Mouse (Mus musculus) intestine, postnatal 0 days (tissue): ENCODE measurements at regions not wholly inside any gene's neighbourhood (a gene's known extent, or its start where the extent isn't known, plus 50 kb on each side); places are given as distances from the start of the nearest gene placed in this dataset.

Source experiments
- ATAC-seq: fragments of 200-750 bp; cut with Nextera tagmentation; 2 replicates; pipeline ENCODE4 v1.8.0; 2017; ENCODE audit warnings: mild to moderate bottlenecking, moderate TSS enrichment, moderate library complexity
- H3K27ac ChIP-seq: fragments of 300-500 bp; sonication (generic); 2 replicates; pipeline ENCODE4 v1.5.1; 2014; ENCODE audit warnings: mild to moderate bottlenecking, low read depth, low read length, moderate library complexity
- H3K27me3 ChIP-seq: fragments of 300-500 bp; sonication (generic); replicated peaks from 2 replicates; pipeline ENCODE4 v1.6.1; 2014; ENCODE audit warnings: low read length, mixed read lengths; ENCODE audit not compliant: control insufficient read depth, insufficient read depth
- H3K36me3 ChIP-seq: fragments of 300-500 bp; sonication (generic); 2 replicates; pipeline ENCODE4 v1.6.1; 2014; ENCODE audit warnings: mild to moderate bottlenecking, moderate library complexity; ENCODE audit not compliant: control insufficient read depth, insufficient read depth
- H3K4me1 ChIP-seq: fragments of 300-500 bp; sonication (generic); replicated peaks from 2 replicates; pipeline ENCODE4 v1.6.1; 2014; ENCODE audit warnings: antibody characterized with exemption, low read length, mixed read lengths; ENCODE audit not compliant: control insufficient read depth, insufficient read depth
- H3K4me2 ChIP-seq: fragments of 300-500 bp; sonication (generic); replicated peaks from 2 replicates; pipeline ENCODE4 v1.6.1; 2014; ENCODE audit warnings: low read depth, mild to moderate bottlenecking, moderate library complexity
- H3K4me3 ChIP-seq: fragments of 300-500 bp; sonication (generic); 2 replicates; pipeline ENCODE4 v1.5.1; 2014; ENCODE audit warnings: low read depth, low read length
- H3K9ac ChIP-seq: fragments of 300-500 bp; sonication (generic); 2 replicates; pipeline ENCODE4 v1.6.1; 2014; ENCODE audit warnings: mild to moderate bottlenecking, low read depth, low read length
- H3K9me3 ChIP-seq: fragments of 300-500 bp; sonication (generic); 2 replicates; pipeline ENCODE4 v1.6.1; 2016; ENCODE audit warnings: mixed run types; ENCODE audit not compliant: control insufficient read depth
- CTCF ChIP-seq: sonication (generic); IDR thresholded peaks from 2 replicates; pipeline ENCODE4 v1.5.1; 2016; ENCODE audit warnings: low read depth, mild to moderate bottlenecking, control low read depth, antibody characterized with exemption, moderate library complexity
- WGBS: fragments of 180-500 bp; shearing (Covaris S2); extraction: QIAGEN DNeasy Blood & Tissue Kit; methylation state at CpG from one replicate; pipeline ENCODE4 v1.1.7; 2014; 5-methylcytosine and 5-hydroxymethylcytosine counted together

- Histone ChIP-seq H3K4me3 (no peak overlapping the region), H3K27me3 (no peaks in the 10 kb centered on the region), H3K9ac (no peak overlapping the region), H3K9me3 (no peaks in the 10 kb centered on the region), H3K4me2 (no peak overlapping the region), H3K27ac (no peak overlapping the region), H3K4me1 (no peaks in the 10 kb centered on the region), H3K36me3 (no peaks in the 10 kb centered on the region)
- no peak for ATAC-seq
- 86% methylated on average over 7 of the region's 7 CpGs for WGBS
- TF ChIP-seq CTCF: no peak
Measured at GRCm38 (mm10) chr11:111155023-111155422, 89.1 kb downstream of the Kcnj2 start.

GRCm38 (mm10) chr11:111155747-111156146 is 89.8 kb downstream of the Kcnj2 start:
- Histone ChIP-seq H3K4me1 (no peaks in the 10 kb centered on the region), H3K27me3 (no peaks in the 10 kb centered on the region), H3K27ac (no peak overlapping the region), H3K4me3 (no peak overlapping the region), H3K9ac (no peak overlapping the region), H3K36me3 (no peaks in the 10 kb centered on the region), H3K9me3 (no peaks in the 10 kb centered on the region), H3K4me2 (no peak overlapping the region)
- WGBS: 70% methylated on average over 7 of the region's 7 CpGs
- no peak for ATAC-seq
- TF ChIP-seq CTCF: no peak

DNA sequence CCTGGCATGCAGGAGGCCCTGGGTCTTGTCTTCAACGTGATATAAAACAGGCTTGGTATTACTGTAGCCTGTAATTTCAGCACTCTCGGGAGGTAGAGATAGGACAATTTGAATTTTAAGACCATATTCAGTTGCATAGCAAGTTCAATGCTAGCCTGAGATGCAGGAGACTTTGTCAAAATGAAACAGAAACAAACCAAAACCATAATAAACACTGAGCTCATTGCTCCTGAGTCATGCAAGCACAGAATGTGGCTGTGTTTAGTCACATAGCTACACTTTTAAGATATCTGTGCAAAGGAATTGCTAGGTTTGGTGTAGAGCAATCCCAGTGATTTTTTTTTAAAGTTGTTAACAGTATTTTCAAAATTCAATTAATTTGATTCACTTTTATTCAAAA is 93.3 kb downstream of the Kcnj2 start:
- no peak for TF ChIP-seq CTCF
- no peak for ATAC-seq
- Histone ChIP-seq H3K4me1 (no peaks in the 10 kb centered on the region), H3K4me3 (no peak overlapping the region), H3K36me3 (no peaks in the 10 kb centered on the region), H3K4me2 (no peak overlapping the region), H3K27me3 (no peaks in the 10 kb centered on the region), H3K9me3 (no peaks in the 10 kb centered on the region), H3K27ac (no peak overlapping the region), H3K9ac (no peak overlapping the region)
- WGBS: 59% methylated on average over 2 of the region's 2 CpGs

DNA sequence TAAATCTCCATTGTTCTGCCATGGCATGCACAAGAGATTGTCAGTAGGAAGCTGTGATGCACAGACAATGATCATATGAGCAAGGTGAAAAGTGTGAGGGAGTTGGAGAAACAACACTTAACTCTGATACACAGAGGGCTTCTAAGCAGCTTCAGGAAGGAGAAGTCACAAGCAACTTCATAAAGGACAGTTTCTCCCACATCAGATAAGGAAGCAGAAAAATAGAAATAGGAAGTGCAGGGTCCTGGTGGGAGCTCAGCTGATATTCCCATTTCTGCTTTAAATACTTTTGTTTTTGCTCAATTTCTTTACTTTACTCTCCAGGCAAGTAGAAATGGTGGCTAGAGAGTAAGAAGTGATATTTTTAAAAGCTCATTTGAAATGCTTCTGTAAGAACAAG is 98.9 kb downstream of the Kcnj2 start:
- Histone ChIP-seq H3K36me3 (no peaks in the 10 kb centered on the region), H3K4me2 (no peak overlapping the region), H3K9ac (no peak overlapping the region), H3K9me3 (no peaks in the 10 kb centered on the region), H3K27me3 (no peaks in the 10 kb centered on the region), H3K27ac (no peak overlapping the region), H3K4me3 (no peak overlapping the region), H3K4me1 (no peaks in the 10 kb centered on the region)
- no peak for TF ChIP-seq CTCF
- no peak for ATAC-seq

DNA sequence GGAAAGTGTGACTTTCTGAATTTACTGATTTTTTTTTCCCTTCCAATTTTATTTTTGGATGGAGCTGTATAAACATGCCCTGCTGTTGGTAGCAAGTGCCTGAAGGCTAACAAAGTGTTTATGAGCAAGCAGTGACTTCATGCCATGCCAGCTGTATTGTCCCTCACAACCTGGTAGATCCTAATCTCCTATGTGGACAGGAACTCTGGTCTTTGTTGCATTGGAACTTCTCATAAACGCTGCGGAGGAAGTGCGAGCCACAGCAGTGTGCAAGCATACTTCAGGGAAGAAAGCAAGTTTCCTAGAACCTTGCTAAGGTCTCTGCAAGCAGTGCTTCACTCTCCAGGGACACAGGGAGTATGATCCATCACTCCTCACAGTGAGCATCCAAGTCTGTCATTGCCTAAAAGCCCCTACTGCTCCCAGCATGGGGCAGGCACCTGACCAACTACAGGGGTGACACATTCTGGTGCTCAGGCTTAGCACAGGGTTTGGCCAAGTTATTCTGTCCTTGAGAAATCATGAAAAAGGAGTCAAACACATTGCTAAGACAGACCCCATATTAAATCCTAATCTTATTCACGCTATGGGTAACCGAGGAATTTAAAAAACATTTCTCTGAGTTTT is 104.3 kb downstream of the Kcnj2 start:
- Histone ChIP-seq H3K9ac (no peak overlapping the region), H3K4me1 (no peaks in the 10 kb centered on the region), H3K27me3 (no peaks in the 10 kb centered on the region), H3K36me3 (no peaks in the 10 kb centered on the region), H3K4me2 (no peak overlapping the region), H3K9me3 (no peaks in the 10 kb centered on the region), H3K4me3 (no peak overlapping the region), H3K27ac (no peak overlapping the region)
- TF ChIP-seq CTCF: no peak
- WGBS: 81% methylated on average over 5 of the region's 5 CpGs
- no peak for ATAC-seq

- ATAC-seq: no peak
- WGBS: 87% methylated on average over 4 of the region's 4 CpGs
Measured at GRCm38 (mm10) chr11:111173525-111173924, 107.6 kb downstream of the Kcnj2 start.

GRCm38 (mm10) chr11:111175566-111175965 is 109.6 kb downstream of the Kcnj2 start:
- no peak overlapping the region for H3K4me3 ChIP-seq
- no peak for TF ChIP-seq CTCF
- 70% methylated on average over 3 of the region's 3 CpGs for WGBS
- no peaks in the 10 kb centered on the region for H3K9me3 ChIP-seq
- no peaks in the 10 kb centered on the region for H3K4me1 ChIP-seq
- no peak for ATAC-seq
- no peaks in the 10 kb centered on the region for H3K27me3 ChIP-seq
- H3K27ac ChIP-seq: no peak overlapping the region
- no peaks in the 10 kb centered on the region for H3K36me3 ChIP-seq
- no peak overlapping the region for H3K9ac ChIP-seq
- no peak overlapping the region for H3K4me2 ChIP-seq

More at GRCm38 (mm10) chr11:111173525-111173924, 107.6 kb downstream of the Kcnj2 start:
- no peak for TF ChIP-seq CTCF
- Histone ChIP-seq H3K27ac (no peak overlapping the region), H3K9ac (no peak overlapping the region), H3K4me2 (no peak overlapping the region), H3K4me1 (no peaks in the 10 kb centered on the region), H3K9me3 (no peaks in the 10 kb centered on the region), H3K4me3 (no peak overlapping the region), H3K36me3 (no peaks in the 10 kb centered on the region), H3K27me3 (no peaks in the 10 kb centered on the region)
